Mouse (Mus musculus) retina, embryonic 14.5 days (tissue): ENCODE data around the gene Pwwp2b.

Experiments used
- DNase-seq: peaks from one replicate; pipeline ENCODE4 v3.0.0-alpha.2; 2015; ENCODE audit warnings: low spot score

The Pwwp2b gene

GRCm38 (mm10) chr7:139247881-139248614 is at the start of gene Pwwp2b:
Pwwp2b (plus strand) TSS chr7:139248482.
- peak; percentile 77 for DNase-seq

GRCm38 (mm10) chr7:139200108-139200507 is 48.2 kb upstream of the Pwwp2b start:
- DNase-seq: peak; percentile 87

- no peak for DNase-seq
Observed at GRCm38 (mm10) chr7:139201209-139201608, 47.1 kb upstream of the Pwwp2b start.

GRCm38 (mm10) chr7:139208023-139208772 is 40.1 kb upstream of the Pwwp2b start:
- peak; percentile 87 for DNase-seq

- no peak for DNase-seq
Observed at GRCm38 (mm10) chr7:139208773-139209095, 39.5 kb upstream of the Pwwp2b start.

- no peak for DNase-seq
Observed at GRCm38 (mm10) chr7:139211761-139212160, 36.5 kb upstream of the Pwwp2b start.

- peak; percentile 97 for DNase-seq
Observed at GRCm38 (mm10) chr7:139212754-139213745, 35.2 kb upstream of the Pwwp2b start, which contains the start of the genes Lrrc27 and Stk32c. Lrrc27 (plus strand) TSS chr7:139212988. Stk32c (minus strand) TSS chr7:139213307.

GRCm38 (mm10) chr7:139213751-139214150 is 34.5 kb upstream of the Pwwp2b start:
- no peak for DNase-seq

GRCm38 (mm10) chr7:139214160-139214559 is 34.1 kb upstream of the Pwwp2b start:
- DNase-seq: no peak

- DNase-seq: no peak
Observed at GRCm38 (mm10) chr7:139214596-139215340, 33.5 kb upstream of the Pwwp2b start.

- DNase-seq: no peak
Observed at GRCm38 (mm10) chr7:139215516-139215915, 32.8 kb upstream of the Pwwp2b start.

- DNase-seq: no peak
Observed at GRCm38 (mm10) chr7:139215946-139216345, 32.3 kb upstream of the Pwwp2b start.

- DNase-seq: no peak
Observed at GRCm38 (mm10) chr7:139216464-139216863, 31.8 kb upstream of the Pwwp2b start.

- no peak for DNase-seq
Observed at GRCm38 (mm10) chr7:139217046-139217445, 31.2 kb upstream of the Pwwp2b start.

GRCm38 (mm10) chr7:139218641-139219415 is 29.5 kb upstream of the Pwwp2b start:
- no peak for DNase-seq

- no peak for DNase-seq
Observed at GRCm38 (mm10) chr7:139219486-139219885, 28.8 kb upstream of the Pwwp2b start.

- DNase-seq: peak; percentile 82
Observed at GRCm38 (mm10) chr7:139220303-139220702, 28.0 kb upstream of the Pwwp2b start.

- no peak for DNase-seq
Observed at GRCm38 (mm10) chr7:139221072-139221471, 27.2 kb upstream of the Pwwp2b start.

GRCm38 (mm10) chr7:139221856-139222255 is 26.4 kb upstream of the Pwwp2b start:
- DNase-seq: no peak

GRCm38 (mm10) chr7:139222341-139222740 is 25.9 kb upstream of the Pwwp2b start:
- DNase-seq: no peak

GRCm38 (mm10) chr7:139224070-139224469 is 24.2 kb upstream of the Pwwp2b start:
- no peak for DNase-seq
